Mouse (Mus musculus) CH12.LX (cell line): ENCODE measurements around the gene Gm10717.
"Not testable (repeated sequence)": the region's sequence is repeated elsewhere in the genome, so short reads cannot be mapped to it uniquely, and the experiment has no call there.

ENCODE experiments used
- CHD1 ChIP-seq: IDR thresholded peaks from 2 replicates; pipeline ENCODE4 v1.6.1; 2012; ENCODE audit warnings: low read depth, low read length, improper control_type of control experiment, inconsistent platforms
- CTCF ChIP-seq, 2 experiments: IDR thresholded peaks in 1 of 2; conservative IDR thresholded peaks in 1 of 2; 2 replicates each; pipeline ENCODE4 v1.5.1; 2011 to 2012; ENCODE audit warnings: low read depth in 2 of 2, low read length in 2 of 2, improper control_type of control experiment in 1 of 2, inconsistent platforms in 1 of 2, mild to moderate bottlenecking in 1 of 2, moderate library complexity in 1 of 2
- ELF1 ChIP-seq: IDR thresholded peaks from 2 replicates; pipeline ENCODE4 v1.6.1; 2014; ENCODE audit warnings: low read depth, mild to moderate bottlenecking, inconsistent platforms, low read length, improper control_type of control experiment
- EP300 ChIP-seq: IDR thresholded peaks from 2 replicates; pipeline ENCODE4 v1.6.1; 2011; ENCODE audit warnings: low read length, improper control_type of control experiment
- ETS1 ChIP-seq: conservative IDR thresholded peaks from 2 replicates; pipeline ENCODE4 v1.6.1; 2012; ENCODE audit warnings: low read depth, mild to moderate bottlenecking, inconsistent platforms, low read length, improper control_type of control experiment, moderate library complexity
- IRF4 ChIP-seq: IDR thresholded peaks from 2 replicates; pipeline ENCODE4 v1.6.1; 2014; ENCODE audit warnings: low read depth, mild to moderate bottlenecking, inconsistent platforms, low read length, improper control_type of control experiment
- MAX ChIP-seq: IDR thresholded peaks from 2 replicates; pipeline ENCODE4 v1.6.1; 2011; ENCODE audit warnings: low read length, improper control_type of control experiment
- POLR2A ChIP-seq: IDR thresholded peaks from 2 replicates; pipeline ENCODE4 v1.6.1; 2011; ENCODE audit warnings: low read depth, mild to moderate bottlenecking, improper control_type of control experiment, low read length
- SMC3 ChIP-seq: IDR thresholded peaks from 2 replicates; pipeline ENCODE4 v1.6.1; 2011; ENCODE audit warnings: low read depth, low read length, improper control_type of control experiment
- TBP ChIP-seq: conservative IDR thresholded peaks from 2 replicates; pipeline ENCODE4 v1.6.1; 2011; ENCODE audit warnings: low read depth, low read length, improper control_type of control experiment
- TCF12 ChIP-seq: IDR thresholded peaks from 2 replicates; pipeline ENCODE4 v1.6.1; 2014; ENCODE audit warnings: low read depth, mild to moderate bottlenecking, inconsistent platforms, low read length, improper control_type of control experiment
- USF1 ChIP-seq: IDR thresholded peaks from 2 replicates; pipeline ENCODE4 v1.6.1; 2014; ENCODE audit warnings: low read depth, mild to moderate bottlenecking, inconsistent platforms, low read length, improper control_type of control experiment
- ZC3H11A ChIP-seq: IDR thresholded peaks from 2 replicates; pipeline ENCODE4 v1.6.1; 2012; ENCODE audit warnings: low read depth, mild to moderate bottlenecking, inconsistent platforms, low read length, improper control_type of control experiment
- ZKSCAN1 ChIP-seq: IDR thresholded peaks from 2 replicates; pipeline ENCODE4 v1.6.1; 2012; ENCODE audit warnings: low read depth, inconsistent platforms, low read length, improper control_type of control experiment, borderline replicate concordance

GRCm38 (mm10) chr9:3015354-3015753 is 9.9 kb upstream of the Gm10717 start, which contains the start of gene Gm10720:
- TF ChIP-seq POLR2A; ZKSCAN1; ZC3H11A; TCF12; SMC3; MAX; USF1; CTCF (conservative IDR thresholded peaks at IDR 0.05 in 1 of 2, IDR thresholded peaks at IDR 0.05 in 1 of 2; ENCODE audit: low read depth in 2 of 2, low read length in 2 of 2); ETS1; EP300; ELF1; IRF4; TBP; CHD1: not testable (repeated sequence)
